Mouse (Mus musculus) stomach, embryonic 14.5 days (tissue): ENCODE measurements around the gene Thegl. TPM values are rescaled to one million over a fixed set of nuclear protein-coding genes. Genes with fewer than 3 reads are reported as not detected.

ENCODE experiments used
- ATAC-seq: fragments of 200-750 bp; cut with Nextera tagmentation; 2 replicates; pipeline ENCODE4 v1.8.0; 2017; ENCODE audit warnings: low read depth, moderate TSS enrichment; ENCODE audit not compliant: insufficient number of reproducible peaks, insufficient read depth, low FRiP score
- H3K27ac ChIP-seq: fragments of 300-500 bp; sonication (generic); 2 replicates; pipeline ENCODE4 v1.5.1; 2014; ENCODE audit warnings: mild to moderate bottlenecking, low read length, moderate library complexity, mixed read lengths
- H3K27me3 ChIP-seq: fragments of 300-500 bp; sonication (generic); 2 replicates; pipeline ENCODE4 v1.6.1; 2014; ENCODE audit warnings: low read length, control low read depth, mixed read lengths; ENCODE audit not compliant: control insufficient read depth, insufficient read depth
- H3K36me3 ChIP-seq: fragments of 300-500 bp; sonication (generic); 2 replicates; pipeline ENCODE4 v1.6.1; 2014; ENCODE audit warnings: mild to moderate bottlenecking, control low read depth, low read length, moderate library complexity, mixed read lengths; ENCODE audit not compliant: control insufficient read depth, insufficient read depth
- H3K4me1 ChIP-seq: fragments of 300-500 bp; sonication (generic); 2 replicates; pipeline ENCODE4 v1.6.1; 2014; ENCODE audit warnings: low read length, control low read depth, mixed read lengths; ENCODE audit not compliant: control insufficient read depth, insufficient read depth
- H3K4me2 ChIP-seq: fragments of 300-500 bp; sonication (generic); replicated peaks from 2 replicates; pipeline ENCODE4 v1.6.1; 2014; ENCODE audit warnings: low read depth, low read length, control low read depth
- H3K4me3 ChIP-seq: fragments of 300-500 bp; sonication (generic); 2 replicates; pipeline ENCODE4 v1.5.1; 2014; ENCODE audit warnings: low read depth, low read length, control low read depth
- H3K9ac ChIP-seq: fragments of 300-500 bp; sonication (generic); replicated peaks from 2 replicates; pipeline ENCODE4 v1.6.1; 2014; ENCODE audit warnings: low read depth, mild to moderate bottlenecking, control low read depth, low read length, moderate library complexity, mixed read lengths
- H3K9me3 ChIP-seq: fragments of 300-500 bp; sonication (generic); 2 replicates; pipeline ENCODE4 v1.6.1; 2016; ENCODE audit warnings: low read depth, low read length, control low read depth; ENCODE audit not compliant: control insufficient read depth
- WGBS: fragments of 180-500 bp; shearing (Covaris S2); extraction: QIAGEN DNeasy Blood & Tissue Kit; methylation state at CpG from one replicate; pipeline ENCODE4 v1.1.7; 2014; 5-methylcytosine and 5-hydroxymethylcytosine counted together
- polyA plus RNA-seq: library from polyadenylated mRNA; unstranded; fragments of >200 nt; fragmentation: Nextera tagmentation; extraction: Ambion mirVana; gene quantifications from 2 replicates; pipeline ENCODE4 v1.2.1, GENCODE M21; 2014

Thegl gene
- polyA plus RNA-seq, 1 experiment from 2014 or later, result 0.14 TPM

DNA sequence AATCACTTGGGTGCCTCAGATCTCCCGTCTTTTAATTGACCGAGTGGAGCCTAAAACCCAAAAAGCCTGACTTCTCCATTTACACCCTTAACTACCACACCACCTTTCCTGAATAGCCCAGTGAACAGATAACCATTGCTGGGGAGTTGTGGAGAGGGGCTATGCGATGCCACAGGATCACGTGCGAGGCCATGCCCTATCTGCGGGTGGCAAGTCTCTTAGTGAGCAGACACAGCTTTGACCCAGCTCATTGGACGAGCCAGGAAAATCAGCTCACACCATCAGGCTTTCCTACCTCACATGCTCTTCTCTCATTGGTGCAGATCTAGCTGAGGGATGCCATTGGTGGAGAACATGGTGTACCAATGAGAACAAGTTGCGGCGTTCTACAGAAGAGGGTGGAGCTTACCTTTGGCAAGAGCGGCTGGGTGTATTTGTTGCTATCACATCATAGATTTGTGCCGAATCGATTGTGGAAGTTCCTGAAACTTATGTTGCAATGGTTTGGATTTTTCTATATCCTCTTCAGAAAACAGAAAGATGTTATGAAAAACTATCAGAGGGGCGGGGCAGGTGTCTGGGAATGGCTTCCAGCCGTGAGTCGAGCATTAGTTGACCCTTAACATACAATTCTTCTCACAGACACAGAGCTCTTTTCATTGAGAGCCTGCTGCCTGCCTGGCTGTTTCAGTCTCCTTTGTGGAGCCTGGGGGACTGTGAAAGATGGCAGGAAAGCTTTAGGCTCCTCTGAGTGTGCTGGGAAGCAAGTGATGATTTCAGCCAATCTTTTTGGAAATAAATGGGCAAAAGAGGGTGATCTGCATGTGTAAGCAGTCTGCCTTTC is 86.9 kb downstream of the Thegl start:
- ATAC-seq, result no peak
- H3K4me3 ChIP-seq, result no peak overlapping the region
- no peaks in the 10 kb centered on the region for H3K27me3 ChIP-seq
- no peak overlapping the region for H3K27ac ChIP-seq
- no peaks in the 10 kb centered on the region for H3K36me3 ChIP-seq
- no peaks in the 10 kb centered on the region for H3K9me3 ChIP-seq
- no peaks in the 10 kb centered on the region for H3K4me1 ChIP-seq
- WGBS, result 78% methylated on average over 15 of the region's 15 CpGs
- H3K4me2 ChIP-seq, result no peak overlapping the region
- no peak overlapping the region for H3K9ac ChIP-seq

DNA sequence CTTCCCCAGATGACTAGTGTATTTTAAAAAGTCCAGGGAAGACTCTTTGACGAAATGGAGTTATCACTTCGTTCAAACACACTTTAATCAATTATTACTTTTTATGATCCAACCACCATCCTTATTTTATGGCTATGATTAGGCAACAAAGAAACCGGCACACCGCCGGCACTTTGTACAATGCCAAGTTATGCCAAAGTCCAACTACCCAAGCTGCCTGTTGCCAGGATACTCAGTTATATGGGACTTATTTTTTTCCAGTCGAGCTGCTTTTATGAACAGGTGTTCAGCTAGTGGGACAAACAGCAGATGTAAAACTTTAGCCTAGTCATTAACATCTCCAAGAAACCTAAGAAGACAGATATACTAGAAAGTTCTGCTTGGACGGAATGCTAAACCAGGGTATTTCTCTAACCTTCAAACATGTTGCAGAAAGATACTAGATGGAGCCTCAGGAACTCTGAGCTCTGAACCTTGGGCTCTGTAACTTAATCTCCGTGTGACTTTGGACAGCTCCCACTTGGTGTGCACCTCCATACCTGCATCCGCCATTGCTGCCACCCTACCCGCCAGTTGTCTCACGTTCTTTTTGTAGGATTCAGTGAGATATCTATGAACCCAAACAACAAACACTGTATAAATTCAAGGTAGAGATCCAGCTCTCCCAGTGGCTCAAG is 91.5 kb downstream of the Thegl start:
- Histone ChIP-seq H3K4me2 (no peak overlapping the region), H3K4me1 (no peaks in the 10 kb centered on the region), H3K27ac (no peak overlapping the region), H3K9me3 (no peaks in the 10 kb centered on the region), H3K36me3 (no peaks in the 10 kb centered on the region), H3K27me3 (no peaks in the 10 kb centered on the region), H3K4me3 (no peak overlapping the region), H3K9ac (no peak overlapping the region)
- no peak for ATAC-seq
- 83% methylated on average over 11 of the region's 11 CpGs for WGBS

DNA sequence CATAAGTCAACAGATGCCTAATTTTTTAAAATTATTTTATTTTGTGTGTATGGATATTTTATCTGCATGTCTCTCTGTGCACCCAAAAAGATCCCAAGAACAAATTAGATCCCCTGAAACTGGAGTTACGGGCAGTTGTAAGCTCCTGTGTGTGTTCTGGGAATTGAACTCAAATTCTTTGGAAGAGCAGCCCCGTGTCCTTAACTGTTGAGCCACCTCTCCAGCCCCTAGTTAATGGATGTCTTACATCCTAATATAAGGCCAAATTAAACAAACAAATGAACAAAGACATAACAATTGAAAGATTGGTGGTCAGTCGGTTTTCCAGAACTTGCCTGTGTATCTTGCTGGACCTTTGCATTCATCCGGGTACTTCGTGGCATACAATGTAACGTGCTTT is 93.0 kb downstream of the Thegl start:
- H3K4me3 ChIP-seq, result no peak overlapping the region
- no peaks in the 10 kb centered on the region for H3K27me3 ChIP-seq
- ATAC-seq, result no peak
- H3K4me2 ChIP-seq, result no peak overlapping the region
- no peaks in the 10 kb centered on the region for H3K4me1 ChIP-seq
- no peak overlapping the region for H3K9ac ChIP-seq
- H3K36me3 ChIP-seq, result no peaks in the 10 kb centered on the region
- H3K27ac ChIP-seq, result no peak overlapping the region
- H3K9me3 ChIP-seq, result no peaks in the 10 kb centered on the region
- 86% methylated on average over 6 of the region's 6 CpGs for WGBS

DNA sequence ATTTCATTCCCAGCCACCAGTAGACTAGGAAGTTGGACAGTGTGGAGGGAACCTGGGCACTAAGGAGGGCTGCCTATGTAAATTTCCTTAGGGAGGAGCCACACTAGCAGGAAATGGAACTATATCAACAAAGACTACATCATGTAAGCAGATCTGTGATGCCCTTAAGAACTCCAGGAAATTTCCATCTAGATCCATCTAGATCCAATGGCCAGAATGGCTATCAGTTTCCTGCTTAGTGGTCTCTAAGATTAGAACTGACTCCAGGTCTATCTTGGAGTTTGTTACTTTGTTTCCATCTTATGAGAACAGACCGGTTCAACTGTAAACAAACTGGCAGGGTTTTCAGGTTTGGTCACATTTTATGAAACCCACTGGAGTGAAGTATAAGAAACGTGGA is 94.0 kb downstream of the Thegl start:
- Histone ChIP-seq H3K36me3 (no peaks in the 10 kb centered on the region), H3K27me3 (no peaks in the 10 kb centered on the region), H3K27ac (no peak overlapping the region), H3K4me1 (0 out of 2 replicates have a peak, but pooled peaks cover 2% of the 10 kb centered on the region), H3K9ac (no peak overlapping the region), H3K4me3 (no peak overlapping the region), H3K4me2 (no peak overlapping the region), H3K9me3 (no peaks in the 10 kb centered on the region)
- ATAC-seq, result no peak
- 42% methylated on average over 2 of the region's 2 CpGs for WGBS

Other genes starting within 250 kb of the Thegl start
- 18.7 and 27.6 TPM in 2 replicates for gene Aasdh, start 110.5 kb upstream of the Thegl start, polyA plus RNA-seq
- gene Paics, start 64.7 kb upstream of the Thegl start, polyA plus RNA-seq, result 244 and 254 TPM in 2 replicates
- 29.1 and 31.6 TPM in 2 replicates for gene Ppat, start 64.4 kb upstream of the Thegl start, polyA plus RNA-seq
- gene Srp72, start 41.3 kb upstream of the Thegl start, polyA plus RNA-seq, result 105 and 113 TPM in 2 replicates
- not detected in 2 replicates for gene Arl9, start 12.0 kb upstream of the Thegl start, polyA plus RNA-seq
- 0.84 and 1.2 TPM in 2 replicates for gene Hopx, start 99.1 kb downstream of the Thegl start, polyA plus RNA-seq
- gene Spink2, start 195.4 kb downstream of the Thegl start, polyA plus RNA-seq, result 0.43 and 0.88 TPM in 2 replicates
- gene Rest, start 249.5 kb downstream of the Thegl start, polyA plus RNA-seq, result 39.2 TPM in 2 replicates